Mouse (Mus musculus) cerebellum, adult 2 months (tissue): ENCODE data around the gene Olfr65.

Source experiments
- CTCF ChIP-seq: fragments of 200-500 bp; IDR thresholded peaks from 2 replicates; pipeline ENCODE4 v1.5.1; 2011; ENCODE audit warnings: low read depth, mild to moderate bottlenecking, control low read depth, low read length, moderate library complexity, borderline replicate concordance; ENCODE audit not compliant: insufficient read depth
- POLR2A ChIP-seq: fragments of 200-500 bp; IDR thresholded peaks from 2 replicates; pipeline ENCODE4 v1.6.1; 2011; ENCODE audit warnings: low read length, control low read depth, borderline replicate concordance; ENCODE audit not compliant: insufficient read depth

- no peak for TF ChIP-seq CTCF
- no peak for TF ChIP-seq POLR2A
Measured at GRCm38 (mm10) chr7:103934264-103934663, 31.0 kb downstream of the Olfr65 start, which contains the start of gene Olfr632.
